Mouse (Mus musculus) erythroblast, embryonic 14.5 days (primary cell): ENCODE results near the gene Inpp5a.

Experiments
- GATA1 ChIP-seq: IDR thresholded peaks from 2 replicates; pipeline ENCODE4 v1.6.1; 2012; ENCODE audit warnings: low read length, inconsistent platforms, mixed read lengths
- TAL1 ChIP-seq: IDR thresholded peaks from 3 replicates; pipeline ENCODE4 v1.6.1; 2012; ENCODE audit warnings: low read length, inconsistent platforms, mixed read lengths

GRCm38 (mm10) chr7:139364005-139364557 lies 24.8 kb upstream of the Inpp5a start:
- TF ChIP-seq TAL1, result no peak
- TF ChIP-seq GATA1, result no peak
